Mouse (Mus musculus) megakaryocyte, embryonic 14.5 days (primary cell): Measurements from ENCODE around the gene Enah.

ENCODE experiments used
- FLI1 ChIP-seq: IDR thresholded peaks from 2 replicates; pipeline ENCODE4 v1.6.1; 2012; ENCODE audit warnings: low read length, inconsistent platforms, mixed read lengths
- GATA1 ChIP-seq: IDR thresholded peaks from 3 replicates; pipeline ENCODE4 v1.6.1; 2012; ENCODE audit warnings: mixed read lengths, low read length, inconsistent platforms, borderline replicate concordance

DNA sequence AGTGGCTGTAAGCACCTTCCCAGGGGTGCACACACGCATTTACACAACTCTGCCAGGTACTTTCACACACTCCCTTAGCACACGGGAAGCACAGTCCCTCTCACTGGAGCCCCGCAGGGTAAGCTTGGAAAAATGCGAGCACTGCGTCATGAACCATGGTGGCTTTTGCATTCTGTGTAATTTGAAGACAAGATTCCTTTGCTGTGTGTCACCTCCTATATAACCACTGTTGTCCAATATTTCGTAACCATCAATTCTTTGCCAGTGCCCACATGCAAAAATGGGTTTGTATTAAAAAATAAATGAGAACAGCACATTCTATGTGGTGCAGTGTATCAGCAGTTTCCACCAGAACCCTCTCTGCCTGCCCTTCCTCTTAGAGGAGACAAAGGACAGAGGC lies 38.2 kb upstream of the Enah start:
- TF ChIP-seq GATA1 (no peak), FLI1 (no peak)
